22 mouse cellular contexts compared by ENCODE assay signal in genomic region chr9:35161721-35162120, GRCm38 (mm10). TPM values are rescaled to one million over a fixed set of nuclear protein-coding genes. Genes with fewer than 3 reads are reported as not detected.
A peak's percentile ranks its signal among the peaks of the same experiment; 100 is the strongest.
DNase-seq lines count a peak whose midpoint lies in the region; ATAC-seq and TF ChIP-seq lines count a peak whose summit lies in the region.
"Had no signal": no experiment of that assay in that cellular context is flagged by ENCODE, and none has a peak within 500 bp of the region (broad histone marks: within the 10 kb centered on the region; RNA-seq: fewer than 3 reads in every experiment).

No protein-coding gene starts in this region.

- no peak overlapping the region for H3K4me2 ChIP-seq in liver, embryonic 11.5 days
- H3K4me2 ChIP-seq: forebrain, embryonic 13.5 days; heart, embryonic 13.5 days; hindbrain, embryonic 14.5 days had no signal

- no peak overlapping the region for H3K4me3 ChIP-seq in liver, adult 2 months (ENCODE audit: insufficient read depth, low read depth, low read length)
- H3K4me3 ChIP-seq in liver, embryonic 11.5 days (ENCODE audit: low read depth, low read length): no peak overlapping the region
- H3K4me3 ChIP-seq: forebrain, embryonic 10.5 days; forebrain, embryonic 13.5 days; heart, adult 2 months; heart, embryonic 10.5 days; heart, embryonic 13.5 days had no signal

- peaks cover 14% of the 10 kb centered on the region; the same call in 1 of the 2 replicates for H3K79me2 ChIP-seq in liver, adult 2 months (ENCODE audit: control insufficient read depth, insufficient read depth, low read length)

- DNase-seq in adrenal gland, adult 2 months: peak; percentile 38
- DNase-seq in adrenal gland, postnatal 10 days: no peak
- DNase-seq in kidney, adult 9 months: peak; percentile 44
- DNase-seq in kidney, adult 11 months: no peak
- no peak for DNase-seq in liver, adult 2 months (ENCODE audit: extremely low read depth, low read depth, low spot score)
- DNase-seq in liver, embryonic 11.5 days (ENCODE audit: low spot score): no peak
- peak; percentile 14 for DNase-seq in NIH3T3 (ENCODE audit: low read depth)
- no peak for DNase-seq in thymus, adult 18-20 months
- DNase-seq: adrenal gland, adult 8-10 months; cerebellum, adult 18-20 months; cerebellum, adult 9-10 months; gastrocnemius, postnatal 14 days; heart, adult 2 months; heart, postnatal 14 days; heart, postnatal 4 days had no signal

- H3K4me1 ChIP-seq in liver, adult 2 months (ENCODE audit: control insufficient read depth, insufficient read depth, low read length): peaks cover 22% of the 10 kb centered on the region
- H3K4me1 ChIP-seq in liver, embryonic 11.5 days (replicated peaks; ENCODE audit: control insufficient read depth, insufficient read depth, low read length): no peaks in the 10 kb centered on the region

- no peak for TF ChIP-seq CTCF in liver, adult 2 months (IDR thresholded peaks at IDR 0.05; ENCODE audit: low read depth, low read length)

- no peak for ATAC-seq in liver, embryonic 11.5 days (replicated peaks; ENCODE audit: low FRiP score)
- ATAC-seq: forebrain, embryonic 13.5 days; forebrain, embryonic 16.5 days; hindbrain, postnatal 0 days had no signal

- no peak for TF ChIP-seq POLR2A in liver, adult 2 months (IDR thresholded peaks at IDR 0.05; ENCODE audit: extremely low read depth, insufficient read depth, low read length)

- H3K36me3 ChIP-seq in liver, adult 2 months (ENCODE audit: control insufficient read depth, insufficient read depth, low read length): peaks cover 1% of the 10 kb centered on the region; the same call in 1 of the 2 replicates
- peaks cover 3% of the 10 kb centered on the region; the same call in 1 of the 2 replicates for H3K36me3 ChIP-seq in liver, embryonic 11.5 days (ENCODE audit: control insufficient read depth, insufficient read depth, low read length)

- no peaks in the 10 kb centered on the region for H3K27me3 ChIP-seq in liver, adult 2 months (ENCODE audit: control insufficient read depth, insufficient read depth, low read length)
- no peaks in the 10 kb centered on the region for H3K27me3 ChIP-seq in liver, embryonic 11.5 days (replicated peaks; ENCODE audit: control insufficient read depth, insufficient read depth, low read length)
- H3K27me3 ChIP-seq: forebrain, embryonic 13.5 days; heart, embryonic 13.5 days had no signal

- peak overlapping the region; percentile 87 for H3K27ac ChIP-seq in liver, adult 2 months (replicated peaks; ENCODE audit: insufficient read depth, low read depth, low read length)
- H3K27ac ChIP-seq in liver, embryonic 11.5 days (ENCODE audit: low read depth, low read length): no peak overlapping the region
- H3K27ac ChIP-seq: forebrain, embryonic 10.5 days; forebrain, embryonic 13.5 days; heart, embryonic 10.5 days; heart, embryonic 13.5 days; hindbrain, embryonic 14.5 days; hindbrain, postnatal 0 days had no signal

- WGBS in liver, adult 2 months: 76% methylated on average over 7 of the region's 7 CpGs
- WGBS in liver, embryonic 11.5 days: 84% methylated on average over 7 of the region's 7 CpGs

- H3K9me3 ChIP-seq in liver, embryonic 11.5 days (ENCODE audit: control insufficient read depth, low read length): no peaks in the 10 kb centered on the region
- H3K9me3 ChIP-seq: forebrain, embryonic 10.5 days; forebrain, embryonic 13.5 days; heart, embryonic 10.5 days; heart, embryonic 13.5 days had no signal

- no peak overlapping the region for H3K9ac ChIP-seq in liver, adult 2 months (ENCODE audit: low read depth, low read length)
- no peak overlapping the region for H3K9ac ChIP-seq in liver, embryonic 11.5 days (ENCODE audit: low read depth, low read length)
- H3K9ac ChIP-seq: forebrain, embryonic 13.5 days; heart, embryonic 13.5 days; hindbrain, embryonic 14.5 days had no signal

RNA-seq across cellular contexts. Expression of gene Dcps, which starts 14.1 kb away (rescaled TPM):
- 10 to 100 TPM; 18.3 to 26.8 TPM for total RNA-seq in adrenal gland, adult 2 months (2021)
- polyA plus RNA-seq in adrenal gland, adult 2 months (2012; rRNA removed): 21.1 and 22.2 TPM in 2 replicates
- total RNA-seq in adrenal gland, postnatal 10 days (2021): 10 to 100 TPM; 25.3 to 29.3 TPM
- total RNA-seq in liver, adult 2 months (2014; rRNA removed): 21.0 and 21.2 TPM in 2 replicates
- polyA plus RNA-seq in liver, adult 2 months (2012; rRNA removed): 24.0 and 27.4 TPM in 2 replicates
- 90.9 and 95.2 TPM in 2 replicates for polyA plus RNA-seq in liver, embryonic 11.5 days (2014; fragmentation: Nextera tagmentation; extraction: Ambion mirVana)

RNA-seq across cellular contexts. Expression of gene Srpr, which starts 38.3 kb away (rescaled TPM):
- 100 to 1,000 TPM; 157 to 167 TPM for total RNA-seq in adrenal gland, adult 2 months (2021)
- 40.6 and 47.4 TPM in 2 replicates for polyA plus RNA-seq in adrenal gland, adult 2 months (2012; rRNA removed)
- 100 to 1,000 TPM; 128 to 136 TPM for total RNA-seq in adrenal gland, postnatal 10 days (2021)
- 55.2 and 75.4 TPM in 2 replicates for total RNA-seq in liver, adult 2 months (2014; rRNA removed)
- polyA plus RNA-seq in liver, adult 2 months (2012; rRNA removed): 88.5 and 91.0 TPM in 2 replicates
- polyA plus RNA-seq in liver, embryonic 11.5 days (2014; fragmentation: Nextera tagmentation; extraction: Ambion mirVana): 98.7 and 108 TPM in 2 replicates

RNA-seq across cellular contexts. Expression of gene Tirap, which starts 38.4 kb away (rescaled TPM):
- total RNA-seq in adrenal gland, adult 2 months (2021): 1 to 10 TPM; 6.8 to 7.3 TPM
- 10.2 and 11.7 TPM in 2 replicates for polyA plus RNA-seq in adrenal gland, adult 2 months (2012; rRNA removed)
- 1 to 10 TPM; 8.0 to 8.4 TPM for total RNA-seq in adrenal gland, postnatal 10 days (2021)
- total RNA-seq in liver, adult 2 months (2014; rRNA removed): 12.3 and 13.3 TPM in 2 replicates
- polyA plus RNA-seq in liver, adult 2 months (2012; rRNA removed): 23.6 and 24.2 TPM in 2 replicates
- polyA plus RNA-seq in liver, embryonic 11.5 days (2014; fragmentation: Nextera tagmentation; extraction: Ambion mirVana): 10.5 and 11.0 TPM in 2 replicates

RNA-seq across cellular contexts. Expression of gene St3gal4, which starts 42.7 kb away (rescaled TPM):
- 10 to 100 TPM; 18.6 to 45.7 TPM for total RNA-seq in adrenal gland, adult 2 months (2021)
- polyA plus RNA-seq in adrenal gland, adult 2 months (2012; rRNA removed): 22.2 and 31.6 TPM in 2 replicates
- total RNA-seq in adrenal gland, postnatal 10 days (2021): 10 to 100 TPM; 39.2 to 40.2 TPM
- total RNA-seq in liver, adult 2 months (2014; rRNA removed): 72.2 and 74.6 TPM in 2 replicates
- 26.5 TPM in 2 replicates for polyA plus RNA-seq in liver, adult 2 months (2012; rRNA removed)
- 34.8 and 40.1 TPM in 2 replicates for polyA plus RNA-seq in liver, embryonic 11.5 days (2014; fragmentation: Nextera tagmentation; extraction: Ambion mirVana)

RNA-seq across cellular contexts. Expression of gene Foxred1, which starts 49.1 kb away (rescaled TPM):
- total RNA-seq in adrenal gland, adult 2 months (2021): 10 to 100 TPM; 40.6 to 53.7 TPM
- polyA plus RNA-seq in adrenal gland, adult 2 months (2012; rRNA removed): 14.4 and 16.8 TPM in 2 replicates
- 100 to 1,000 TPM in 1 of 2 experiments, 10 to 100 TPM in 1; 93.6 to 102 TPM for total RNA-seq in adrenal gland, postnatal 10 days (2021)
- 27.6 and 31.8 TPM in 2 replicates for total RNA-seq in liver, adult 2 months (2014; rRNA removed)
- polyA plus RNA-seq in liver, adult 2 months (2012; rRNA removed): 21.6 and 28.9 TPM in 2 replicates
- polyA plus RNA-seq in liver, embryonic 11.5 days (2014; fragmentation: Nextera tagmentation; extraction: Ambion mirVana): 55.4 and 57.2 TPM in 2 replicates

Comparison
In these comparisons a context has a peak if more than half of its experiments do, and no peak if none do; other contexts are left out.
1. DNase-seq: peak in adrenal gland, adult 2 months (single experiment), kidney, adult 9 months (single experiment) and NIH3T3 (single experiment); none in adrenal gland, postnatal 10 days (single experiment), kidney, adult 11 months (single experiment), liver, adult 2 months (single experiment), liver, embryonic 11.5 days (single experiment) and thymus, adult 18-20 months (0 of 2).